Mouse (Mus musculus): ENCODE results near the gene Mrpl23.

Mrpl23 gene

GRCm38 (mm10) chr7:142532671-142533058, at the start of gene Mrpl23:
Gene Mrpl23 (plus strand): TSS chr7:142532686.
- DNase-seq: no peak

GRCm38 (mm10) chr7:142483136-142483535, 49.4 kb upstream of the Mrpl23 start:
- DNase-seq: no peak

- no peak for DNase-seq
Measured at GRCm38 (mm10) chr7:142484780-142485179, 47.7 kb upstream of the Mrpl23 start.

GRCm38 (mm10) chr7:142486751-142487162, 45.7 kb upstream of the Mrpl23 start:
- no peak for DNase-seq

GRCm38 (mm10) chr7:142487341-142487859, 45.1 kb upstream of the Mrpl23 start:
- DNase-seq: no peak

- DNase-seq: no peak
Measured at GRCm38 (mm10) chr7:142488053-142488452, 44.4 kb upstream of the Mrpl23 start.

GRCm38 (mm10) chr7:142493535-142493934, 39.0 kb upstream of the Mrpl23 start:
- DNase-seq: no peak

GRCm38 (mm10) chr7:142496158-142496557, 36.3 kb upstream of the Mrpl23 start:
- no peak for DNase-seq

- no peak for DNase-seq
Measured at GRCm38 (mm10) chr7:142496800-142497199, 35.7 kb upstream of the Mrpl23 start.

- no peak for DNase-seq
Measured at GRCm38 (mm10) chr7:142497775-142498174, 34.7 kb upstream of the Mrpl23 start.

GRCm38 (mm10) chr7:142498575-142498974, 33.9 kb upstream of the Mrpl23 start, which contains the start of gene Tnnt3:
Gene Tnnt3 (plus strand): TSS chr7:142498836.
- no peak for DNase-seq

- no peak for DNase-seq
Measured at GRCm38 (mm10) chr7:142499010-142499721, 33.3 kb upstream of the Mrpl23 start.

- DNase-seq: no peak
Measured at GRCm38 (mm10) chr7:142500032-142500431, 32.5 kb upstream of the Mrpl23 start.

- no peak for DNase-seq
Measured at GRCm38 (mm10) chr7:142503206-142503605, 29.3 kb upstream of the Mrpl23 start.

- no peak for DNase-seq
Measured at GRCm38 (mm10) chr7:142505942-142506341, 26.5 kb upstream of the Mrpl23 start.

- no peak for DNase-seq
Measured at GRCm38 (mm10) chr7:142506501-142506900, 26.0 kb upstream of the Mrpl23 start.

- no peak for DNase-seq
Measured at GRCm38 (mm10) chr7:142507453-142507852, 25.0 kb upstream of the Mrpl23 start.

GRCm38 (mm10) chr7:142509518-142509917, 23.0 kb upstream of the Mrpl23 start:
- no peak for DNase-seq

- DNase-seq: no peak
Measured at GRCm38 (mm10) chr7:142510021-142510777, 22.3 kb upstream of the Mrpl23 start.

- DNase-seq: no peak
Measured at GRCm38 (mm10) chr7:142514048-142514447, 18.4 kb upstream of the Mrpl23 start.

- DNase-seq: no peak
Measured at GRCm38 (mm10) chr7:142516221-142516978, 16.1 kb upstream of the Mrpl23 start.

- DNase-seq: no peak
Measured at GRCm38 (mm10) chr7:142517531-142517930, 15.0 kb upstream of the Mrpl23 start.

GRCm38 (mm10) chr7:142520331-142520730, 12.2 kb upstream of the Mrpl23 start:
- DNase-seq: no peak

Data from right cerebral cortex, postnatal 25 days (tissue).